Mouse (Mus musculus): ENCODE measurements around the gene Fyb.

Fyb gene

DNA sequence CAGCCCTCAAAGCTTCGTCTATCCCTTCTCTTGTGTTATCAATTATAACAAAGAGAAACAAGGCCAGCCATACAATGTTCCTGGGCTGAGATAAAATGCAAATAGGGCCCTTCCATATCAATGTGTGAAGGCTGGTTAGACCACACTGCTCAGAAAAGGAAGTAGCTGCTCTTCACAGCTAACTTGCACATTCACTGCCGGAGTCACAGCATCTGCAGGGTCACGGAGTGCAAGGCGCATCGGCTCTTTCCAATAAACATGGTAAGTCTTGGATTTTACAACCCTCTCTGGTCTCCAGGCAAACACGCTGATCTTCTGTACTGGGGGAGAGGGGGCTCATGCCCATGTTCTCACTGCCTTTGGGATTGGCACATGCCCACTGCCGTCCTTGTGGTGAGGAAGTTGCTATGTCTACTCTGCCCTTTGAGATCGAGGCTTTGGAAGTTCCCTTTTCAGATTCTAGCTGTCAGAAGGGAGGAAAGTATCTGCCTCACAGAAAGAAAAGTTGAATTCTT is at the start of gene Fyb:
Fyb (plus strand) TSS at position 201 of the 515 bp plus-strand sequence.
- in situ Hi-C loops (cut with MseI, MboI) = no loop called here

DNA sequence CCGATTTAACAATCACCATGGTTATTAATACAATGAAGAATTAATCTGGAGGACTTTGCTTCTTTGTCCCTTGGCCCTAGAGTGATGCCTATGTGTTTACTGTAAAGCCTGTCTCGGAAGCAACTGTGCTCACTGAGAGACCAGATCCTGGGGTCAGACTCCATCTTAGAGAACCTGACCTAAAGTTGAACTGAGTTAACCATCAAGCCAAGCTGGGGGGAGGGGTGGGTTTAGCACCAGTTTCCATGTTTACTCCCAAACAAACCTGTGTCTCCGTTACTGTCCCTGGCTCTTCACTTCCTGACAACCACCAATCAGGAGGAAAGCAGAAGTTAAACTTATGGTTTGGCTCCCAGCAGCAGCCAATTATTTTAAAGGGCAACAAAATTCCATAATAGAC is 39.1 kb upstream of the Fyb start:
- in situ Hi-C loops (cut with MseI, MboI) = no loop called here

- in situ Hi-C loops (cut with MseI, MboI) = loop anchor here (5.0 kb wide), 1 partner anchor 580 kb away; no protein-coding TSS in a partner anchor
Measured at GRCm38 (mm10) chr15:6492386-6492785, 30.3 kb upstream of the Fyb start.

DNA sequence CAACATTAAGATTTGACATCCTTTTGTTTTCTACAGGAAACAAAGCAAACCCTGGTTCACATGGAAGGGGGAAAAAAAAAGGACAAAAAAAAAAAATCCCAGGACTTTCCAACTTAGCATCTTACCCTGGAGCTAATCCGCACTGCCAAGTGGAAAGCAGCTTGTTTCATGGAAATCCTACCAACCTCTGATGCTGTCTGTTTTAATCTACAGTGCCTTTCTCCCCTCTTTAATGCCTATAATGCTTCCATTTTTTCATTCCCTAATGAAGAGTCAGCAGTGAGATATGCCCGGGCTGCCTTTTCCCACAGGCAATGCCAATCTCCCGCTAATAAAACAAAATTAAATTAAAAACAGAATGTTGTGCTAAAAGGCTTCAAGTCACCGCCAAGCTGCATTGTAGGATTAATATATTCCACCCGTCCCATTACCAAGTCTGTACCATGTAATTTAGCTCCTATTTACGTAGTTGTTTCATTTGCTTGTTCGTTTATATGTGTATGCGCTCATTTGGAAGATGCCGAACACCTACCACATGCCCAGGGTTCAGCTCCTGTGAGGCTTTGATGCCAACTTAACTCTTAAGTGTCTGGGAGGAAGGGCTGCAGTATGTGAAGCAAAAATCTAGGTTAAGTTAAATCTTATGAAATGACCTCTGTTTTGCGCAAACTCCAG is 24.1 kb upstream of the Fyb start:
- in situ Hi-C loops (cut with MseI, MboI) = no loop called here

GRCm38 (mm10) chr15:6500787-6501186 is 21.9 kb upstream of the Fyb start:
- in situ Hi-C loops (cut with MseI, MboI) = no loop called here

- in situ Hi-C loops (cut with MseI, MboI) = no loop called here
Measured at GRCm38 (mm10) chr15:6517525-6517924, 5.1 kb upstream of the Fyb start.

DNA sequence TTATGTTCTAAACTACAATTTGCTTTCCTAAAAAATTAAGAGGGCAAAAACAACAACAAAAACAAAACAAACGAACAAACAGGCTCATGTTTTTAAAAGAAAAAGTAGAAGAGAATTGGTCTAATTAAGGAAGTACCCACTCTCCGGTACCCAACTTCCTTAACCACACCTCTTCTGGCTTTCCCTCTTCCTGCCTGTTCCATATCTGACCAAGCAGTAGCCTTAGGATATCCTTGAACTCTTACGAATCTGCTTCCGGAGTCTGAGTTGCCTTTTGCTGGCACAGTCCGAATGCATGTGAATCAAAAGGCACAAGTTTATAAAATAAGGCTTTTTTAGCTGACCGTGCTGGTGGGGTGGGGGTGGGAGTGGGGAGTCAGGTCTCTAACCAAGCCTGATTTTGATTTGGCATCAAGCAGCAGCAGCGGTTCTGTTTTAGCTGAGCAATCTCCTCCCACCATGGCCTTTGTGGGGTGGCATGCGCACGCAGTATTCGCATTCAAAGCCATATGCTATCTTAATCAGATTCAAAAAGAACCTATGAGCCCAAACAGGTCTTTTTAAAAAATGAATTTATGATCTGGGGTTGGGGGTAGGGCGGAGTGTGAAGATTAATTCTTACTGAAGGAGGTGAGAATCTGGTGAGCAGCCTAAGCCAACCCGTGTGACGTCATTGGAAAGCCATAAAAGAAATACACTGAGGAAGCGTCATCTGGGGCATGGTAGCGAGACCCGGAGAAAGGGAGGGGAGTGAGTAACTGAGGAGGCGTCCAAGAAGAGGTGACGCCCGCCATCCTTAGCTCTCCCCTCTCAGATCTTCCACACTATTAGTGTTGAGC is 3.0 kb upstream of the Fyb start:
- in situ Hi-C loops (cut with MseI, MboI) = no loop called here

DNA sequence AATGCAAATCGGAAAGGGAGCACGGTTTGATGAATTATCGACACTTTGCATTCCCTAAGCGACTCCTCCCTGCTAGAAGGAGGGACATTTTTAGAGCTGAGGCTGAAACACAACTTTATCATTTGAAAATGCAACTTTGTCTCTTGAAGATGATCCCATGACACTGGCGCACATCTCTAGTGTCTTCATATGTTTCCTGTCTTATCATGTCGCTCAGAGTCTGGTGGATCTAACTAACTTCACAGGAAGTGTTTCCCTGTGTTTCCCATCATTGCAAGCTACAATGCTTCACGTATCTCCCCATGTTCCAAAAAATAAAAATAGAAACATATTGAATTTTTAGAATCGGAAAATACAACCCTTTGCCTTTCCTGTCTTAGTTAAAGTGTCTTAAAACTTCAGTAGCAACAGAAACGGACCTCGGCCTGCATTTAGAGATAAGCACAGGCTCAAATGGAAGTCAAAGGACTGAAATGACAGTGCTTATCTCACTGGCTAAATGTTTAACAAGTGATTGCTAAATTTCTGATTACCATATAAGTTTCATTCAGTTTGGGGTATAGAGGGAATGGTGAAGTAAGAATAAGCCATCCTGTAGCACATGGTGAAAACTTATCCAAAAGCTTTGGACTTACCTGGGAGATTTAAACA is 2.0 kb upstream of the Fyb start:
- in situ Hi-C loops (cut with MseI, MboI) = no loop called here

DNA sequence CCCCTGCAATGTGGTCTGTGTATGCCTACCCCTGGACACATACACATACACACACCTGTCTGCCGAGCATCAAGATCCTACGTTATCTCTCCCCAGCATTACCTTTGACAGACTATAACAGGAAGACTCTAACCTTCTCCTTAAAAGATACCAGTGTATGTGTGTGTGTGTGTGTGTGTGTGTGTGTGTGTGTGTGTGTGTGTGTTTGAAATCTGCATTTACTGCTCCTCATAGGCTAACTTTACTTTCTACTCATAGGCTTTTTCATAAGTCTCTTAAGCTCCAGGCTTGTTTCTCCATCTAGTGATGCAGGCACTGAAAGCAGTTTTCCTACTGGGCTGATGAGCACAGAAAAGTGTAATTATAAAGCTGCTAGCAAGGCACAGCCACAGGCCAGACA is 2.1 kb downstream of the Fyb start:
- in situ Hi-C loops (cut with MseI, MboI) = no loop called here

DNA sequence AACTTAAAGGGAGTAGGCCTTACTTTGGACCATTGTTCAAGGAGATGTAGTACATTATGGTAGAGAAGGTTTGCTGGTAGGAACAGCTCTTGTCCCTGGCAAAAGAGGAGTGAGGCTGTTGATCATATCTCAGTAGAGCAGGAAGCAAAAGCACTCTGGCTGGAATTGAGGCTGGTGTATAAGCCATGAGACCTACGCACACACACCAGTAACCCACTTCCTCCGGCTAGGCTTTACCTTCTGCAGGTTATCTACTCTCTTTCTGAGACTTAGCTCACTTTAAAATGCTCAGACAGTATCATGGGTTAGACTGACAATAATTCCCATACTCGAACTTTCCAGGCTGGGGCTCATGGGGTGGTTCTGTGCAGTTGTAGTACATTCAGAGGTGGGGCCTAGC is 2.7 kb downstream of the Fyb start:
- in situ Hi-C loops (cut with MseI, MboI) = no loop called here

GRCm38 (mm10) chr15:6533858-6534343 is 11.2 kb downstream of the Fyb start:
- in situ Hi-C loops (cut with MseI, MboI) = no loop called here

- in situ Hi-C loops (cut with MseI, MboI) = no loop called here
Measured at GRCm38 (mm10) chr15:6534592-6534991, 11.9 kb downstream of the Fyb start.

GRCm38 (mm10) chr15:6539639-6540338 is 17.1 kb downstream of the Fyb start:
- in situ Hi-C loops (cut with MseI, MboI) = no loop called here

- in situ Hi-C loops (cut with MseI, MboI) = no loop called here
Measured at GRCm38 (mm10) chr15:6548911-6549310, 26.3 kb downstream of the Fyb start.

GRCm38 (mm10) chr15:6551875-6552274 is 29.2 kb downstream of the Fyb start:
- in situ Hi-C loops (cut with MseI, MboI) = no loop called here

- in situ Hi-C loops (cut with MseI, MboI) = no loop called here
Measured at GRCm38 (mm10) chr15:6554742-6555141, 32.1 kb downstream of the Fyb start.

- in situ Hi-C loops (cut with MseI, MboI) = no loop called here
Measured at GRCm38 (mm10) chr15:6555536-6555935, 32.9 kb downstream of the Fyb start.

DNA sequence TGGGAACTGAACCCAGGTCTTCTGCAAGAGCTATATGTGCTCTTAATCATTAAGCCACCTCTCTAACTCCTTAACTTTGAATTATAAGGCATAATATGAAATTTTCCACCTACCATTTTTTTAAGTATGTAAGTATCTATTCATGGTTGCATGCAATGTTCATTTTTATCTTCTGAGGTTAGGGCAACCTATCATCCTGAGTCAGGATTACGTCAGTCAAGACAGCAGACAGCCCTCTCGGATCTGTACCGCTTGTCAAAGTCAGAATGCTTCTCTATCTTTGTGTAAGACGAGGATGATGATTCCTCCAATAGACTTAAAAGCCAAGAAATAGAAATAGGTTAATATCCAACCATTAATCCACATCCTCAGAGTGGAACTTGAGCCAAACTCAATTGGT is 33.6 kb downstream of the Fyb start:
- in situ Hi-C loops (cut with MseI, MboI) = no loop called here

GRCm38 (mm10) chr15:6556911-6557310 is 34.3 kb downstream of the Fyb start:
- in situ Hi-C loops (cut with MseI, MboI) = no loop called here

- in situ Hi-C loops (cut with MseI, MboI) = no loop called here
Measured at GRCm38 (mm10) chr15:6557552-6557951, 34.9 kb downstream of the Fyb start.

- in situ Hi-C loops (cut with MseI, MboI) = no loop called here
Measured at GRCm38 (mm10) chr15:6559188-6559587, 36.5 kb downstream of the Fyb start.

DNA sequence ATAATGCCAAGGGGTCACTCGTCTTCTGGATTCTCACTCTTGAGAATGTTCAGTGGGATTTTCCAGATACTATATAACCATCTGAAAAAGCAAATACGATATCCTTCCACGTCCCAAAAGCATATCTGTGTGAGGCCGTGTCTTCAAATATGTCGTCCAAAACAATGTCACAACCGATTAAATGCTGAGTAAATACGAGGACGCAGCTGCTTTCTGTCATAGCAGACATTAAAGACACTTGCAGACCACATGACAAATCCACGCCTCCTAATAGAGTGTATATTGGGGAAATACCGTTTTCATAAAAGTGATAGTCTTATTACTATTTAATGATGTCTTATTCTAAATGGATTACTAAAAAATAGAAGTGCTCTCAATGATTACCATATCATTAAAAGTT is 38.0 kb downstream of the Fyb start:
- in situ Hi-C loops (cut with MseI, MboI) = no loop called here

Data from mouse trophoblast stem cell (cell line).